21 mouse cellular contexts compared by ENCODE assay signal in genomic region chr3:69223666-69224065, GRCm38 (mm10). TPM values are rescaled to one million over a fixed set of nuclear protein-coding genes. Genes with fewer than 3 reads are reported as not detected.
A peak's percentile ranks its signal among the peaks of the same experiment; 100 is the strongest.
DNase-seq lines count a peak whose midpoint lies in the region; ATAC-seq and TF ChIP-seq lines count a peak whose summit lies in the region.
"Had no signal": no experiment of that assay in that cellular context is flagged by ENCODE, and none has a peak within 500 bp of the region (broad histone marks: within the 10 kb centered on the region; RNA-seq: fewer than 3 reads in every experiment).

No protein-coding gene starts in this region.

- no peaks in the 10 kb centered on the region for H3K9me3 ChIP-seq in lung, embryonic 14.5 days (ENCODE audit: low read depth, low read length)
- no peaks in the 10 kb centered on the region for H3K9me3 ChIP-seq in lung, postnatal 0 days (ENCODE audit: low read length)
- no peaks in the 10 kb centered on the region for H3K9me3 ChIP-seq in stomach, embryonic 14.5 days (ENCODE audit: control insufficient read depth, low read depth, low read length)
- H3K9me3 ChIP-seq in midbrain, embryonic 14.5 days (ENCODE audit: control insufficient read depth, low read length): no peaks in the 10 kb centered on the region
- H3K9me3 ChIP-seq: heart, embryonic 15.5 days; lung, embryonic 15.5 days; megakaryocyte, embryonic 14.5 days; neural tube, embryonic 13.5 days had no signal

- H3K9ac ChIP-seq in lung, embryonic 14.5 days: no peak overlapping the region
- H3K9ac ChIP-seq in lung, postnatal 0 days (replicated peaks; ENCODE audit: low read depth): no peak overlapping the region
- no peak overlapping the region for H3K9ac ChIP-seq in stomach, embryonic 14.5 days (replicated peaks; ENCODE audit: low read depth, low read length)
- no peak overlapping the region for H3K9ac ChIP-seq in midbrain, embryonic 14.5 days (replicated peaks; ENCODE audit: low read length)
- H3K9ac ChIP-seq: heart, embryonic 15.5 days; lung, embryonic 15.5 days; neural tube, embryonic 13.5 days had no signal

- H3K4me2 ChIP-seq in lung, embryonic 14.5 days: peak overlapping the region; percentile 33
- H3K4me2 ChIP-seq in lung, postnatal 0 days (replicated peaks; ENCODE audit: low read depth, low read length): no peak overlapping the region
- peak overlapping the region; percentile 30 for H3K4me2 ChIP-seq in stomach, embryonic 14.5 days (replicated peaks; ENCODE audit: low read depth, low read length)
- H3K4me2 ChIP-seq in midbrain, embryonic 14.5 days (ENCODE audit: low read length): no peak overlapping the region
- H3K4me2 ChIP-seq: heart, embryonic 15.5 days; neural tube, embryonic 13.5 days had no signal

- H3K4me3 ChIP-seq in lung, embryonic 14.5 days (ENCODE audit: low read depth, low read length): no peak overlapping the region
- H3K4me3 ChIP-seq in lung, postnatal 0 days (ENCODE audit: low read depth, low read length): no peak overlapping the region
- peak overlapping the region; percentile 6; the same call in 1 of the 2 replicates for H3K4me3 ChIP-seq in stomach, embryonic 14.5 days (ENCODE audit: low read depth, low read length)
- no peak overlapping the region for H3K4me3 ChIP-seq in midbrain, embryonic 14.5 days (replicated peaks; ENCODE audit: low read depth, low read length)
- H3K4me3 ChIP-seq: heart, embryonic 15.5 days; megakaryocyte, embryonic 14.5 days; neural tube, embryonic 13.5 days had no signal

- WGBS in lung, embryonic 14.5 days: 65% methylated on average over 8 of the region's 8 CpGs
- 59% methylated on average over 8 of the region's 8 CpGs for WGBS in lung, postnatal 0 days
- WGBS in stomach, embryonic 14.5 days: 75% methylated on average over 8 of the region's 8 CpGs
- WGBS in midbrain, embryonic 14.5 days: 82% methylated on average over 8 of the region's 8 CpGs

- no peak for DNase-seq in lung, embryonic 14.5 days
- no peak for DNase-seq in lung, postnatal 0 days (ENCODE audit: low spot score)
- no peak for DNase-seq in right cerebral cortex, postnatal 10 days (ENCODE audit: low spot score in 2 of 2)
- DNase-seq in midbrain, embryonic 14.5 days: no peak
- no peak for DNase-seq in testis, postnatal 10 days (ENCODE audit: low spot score)
- DNase-seq: adrenal gland, postnatal 14 days; cerebellum, adult 9-11 months; gastrocnemius, postnatal 36 days; layer of hippocampus, postnatal 36 days had no signal

- H3K4me1 ChIP-seq in lung, embryonic 14.5 days (ENCODE audit: insufficient read depth): no peaks in the 10 kb centered on the region
- H3K4me1 ChIP-seq in lung, postnatal 0 days (ENCODE audit: insufficient read depth, low read depth, low read length): no peaks in the 10 kb centered on the region
- H3K4me1 ChIP-seq in stomach, embryonic 14.5 days (ENCODE audit: control insufficient read depth, insufficient read depth, low read length): no peaks in the 10 kb centered on the region
- no peaks in the 10 kb centered on the region for H3K4me1 ChIP-seq in midbrain, embryonic 14.5 days (ENCODE audit: control insufficient read depth, insufficient read depth, low read length)
- H3K4me1 ChIP-seq: lung, embryonic 15.5 days; neural tube, embryonic 13.5 days had no signal

- H3K27ac ChIP-seq in lung, embryonic 14.5 days (ENCODE audit: low read depth): no peak overlapping the region
- H3K27ac ChIP-seq in lung, postnatal 0 days (ENCODE audit: low read length): no peak overlapping the region
- no peak overlapping the region for H3K27ac ChIP-seq in stomach, embryonic 14.5 days (ENCODE audit: low read length)
- H3K27ac ChIP-seq in midbrain, embryonic 14.5 days (replicated peaks; ENCODE audit: low read depth, low read length): no peak overlapping the region
- H3K27ac ChIP-seq: lung, embryonic 15.5 days; neural tube, embryonic 13.5 days had no signal

- no peak for TF ChIP-seq CTCF in lung, embryonic 14.5 days (IDR thresholded peaks at IDR 0.05; ENCODE audit: low read depth)
- TF ChIP-seq CTCF in lung, postnatal 0 days (IDR thresholded peaks at IDR 0.05): no peak

- TF ChIP-seq EP300 in lung, postnatal 0 days (IDR thresholded peaks at IDR 0.05): no peak

- H3K27me3 ChIP-seq in lung, embryonic 14.5 days (ENCODE audit: insufficient read depth, low read length): no peaks in the 10 kb centered on the region
- no peaks in the 10 kb centered on the region for H3K27me3 ChIP-seq in lung, postnatal 0 days (replicated peaks; ENCODE audit: insufficient read depth, low read length)
- no peaks in the 10 kb centered on the region for H3K27me3 ChIP-seq in stomach, embryonic 14.5 days (ENCODE audit: control insufficient read depth, insufficient read depth, low read length)
- H3K27me3 ChIP-seq in midbrain, embryonic 14.5 days (ENCODE audit: control insufficient read depth, insufficient read depth, low read length): no peaks in the 10 kb centered on the region
- H3K27me3 ChIP-seq: heart, embryonic 15.5 days; lung, embryonic 15.5 days; megakaryocyte, embryonic 14.5 days; neural tube, embryonic 13.5 days had no signal

- H3K36me3 ChIP-seq in lung, embryonic 14.5 days (ENCODE audit: insufficient read depth): no peaks in the 10 kb centered on the region
- H3K36me3 ChIP-seq in lung, postnatal 0 days (ENCODE audit: insufficient read depth, low read length): no peaks in the 10 kb centered on the region
- H3K36me3 ChIP-seq in stomach, embryonic 14.5 days (ENCODE audit: control insufficient read depth, insufficient read depth, low read length): no peaks in the 10 kb centered on the region
- no peaks in the 10 kb centered on the region for H3K36me3 ChIP-seq in midbrain, embryonic 14.5 days (ENCODE audit: control insufficient read depth, insufficient read depth, low read length)
- H3K36me3 ChIP-seq: heart, embryonic 15.5 days; lung, embryonic 15.5 days; neural tube, embryonic 13.5 days had no signal

- ATAC-seq in lung, embryonic 14.5 days (ENCODE audit: insufficient read depth): no peak
- no peak for ATAC-seq in lung, postnatal 0 days
- ATAC-seq in CD4-positive, CD25-positive, alpha-beta regulatory T cell, adult 4 months: peak; percentile 91
- peak; percentile 60 for ATAC-seq in inflammation-experienced regulatory T-cells, adult 6 months
- 0 out of 2 replicates have a peak, but pooled peaks have one; percentile 19 for ATAC-seq in stomach, embryonic 14.5 days (ENCODE audit: insufficient number of reproducible peaks, insufficient read depth, low FRiP score, low read depth)
- ATAC-seq in midbrain, embryonic 14.5 days (ENCODE audit: low FRiP score, low TSS enrichment): no peak
- ATAC-seq: hindbrain, embryonic 16.5 days had no signal

RNA-seq across cellular contexts. Expression of gene Arl14, which starts 1.4 kb away (rescaled TPM):
- polyA plus RNA-seq in lung, embryonic 14.5 days (2014; fragmentation: Nextera tagmentation; extraction: Ambion mirVana): 1.7 and 1.8 TPM in 2 replicates
- polyA plus RNA-seq in lung, postnatal 0 days (2015; fragmentation: Nextera tagmentation; extraction: Ambion mirVana): 0.10 TPM in 1 of 2 replicates, not detected in the other
- polyA plus RNA-seq in CD4-positive, CD25-positive, alpha-beta regulatory T cell, adult 4 months (2017; shearing (Covaris generic)): not detected
- not detected for polyA plus RNA-seq in inflammation-experienced regulatory T-cells, adult 6 months (2017; shearing (Covaris generic))
- 11.7 and 12.2 TPM in 2 replicates for polyA plus RNA-seq in stomach, embryonic 14.5 days (2014; fragmentation: Nextera tagmentation; extraction: Ambion mirVana)
- polyA plus RNA-seq in midbrain, embryonic 14.5 days (2014; fragmentation: Nextera tagmentation; extraction: Ambion mirVana): not detected in 2 replicates
- polyA plus RNA-seq: embryonic facial prominence, embryonic 11.5 days; heart, embryonic 15.5 days; hindbrain, embryonic 16.5 days; kidney, embryonic 14.5 days; liver, adult 2 months; midbrain, postnatal 0 days; neural tube, embryonic 13.5 days had no signal

Comparison
In these comparisons a context has a peak if more than half of its experiments do, and no peak if none do; other contexts are left out.
1. H3K4me2 ChIP-seq: peak in lung, embryonic 14.5 days (single experiment) and stomach, embryonic 14.5 days (single experiment); none in lung, postnatal 0 days (single experiment) and midbrain, embryonic 14.5 days (single experiment).
2. ATAC-seq: peak in CD4-positive, CD25-positive, alpha-beta regulatory T cell, adult 4 months (single experiment), inflammation-experienced regulatory T-cells, adult 6 months (single experiment) and stomach, embryonic 14.5 days (single experiment); none in lung, embryonic 14.5 days (single experiment), lung, postnatal 0 days (single experiment) and midbrain, embryonic 14.5 days (single experiment).